Mouse (Mus musculus) myocyte (in vitro differentiated cells): ENCODE measurements around the gene Bcl3. TPM values are rescaled to one million over a fixed set of nuclear protein-coding genes. Genes with fewer than 3 reads are reported as not detected.
A peak's percentile ranks its signal among the peaks of the same experiment; 100 is the strongest.

Experiments used
- H3K27me3 ChIP-seq: one replicate; pipeline ENCODE4 v1.6.1; 2011; ENCODE audit not compliant: control insufficient read depth, insufficient read depth, insufficient read length
- H3K36me3 ChIP-seq: one replicate; pipeline ENCODE4 v1.6.1; 2011; ENCODE audit not compliant: control insufficient read depth, insufficient read depth
- H3K4me2 ChIP-seq: one replicate; pipeline ENCODE4 v1.6.1; 2011; ENCODE audit warnings: low read depth, control low read depth
- H3K4me3 ChIP-seq: one replicate; pipeline ENCODE4 v1.5.1; 2011; ENCODE audit warnings: mild to moderate bottlenecking, control low read depth, moderate library complexity
- H3K79me2 ChIP-seq: one replicate; pipeline ENCODE4 v1.6.1; 2011; ENCODE audit not compliant: control insufficient read depth, insufficient read depth
- H3ac ChIP-seq: one replicate; pipeline ENCODE4 v1.6.1; 2011; ENCODE audit not compliant: control insufficient read depth, insufficient read length
- CEBPB ChIP-seq: IDR thresholded peaks from 2 replicates; pipeline ENCODE4 v1.6.1; 2011; ENCODE audit warnings: mild to moderate bottlenecking, moderate library complexity; ENCODE audit not compliant: poor library complexity, insufficient read depth, severe bottlenecking
- E2F4 ChIP-seq: IDR thresholded peaks from one replicate; pipeline ENCODE4 v1.6.1; 2011; ENCODE audit warnings: mild to moderate bottlenecking, control low read depth, moderate library complexity; ENCODE audit not compliant: insufficient read depth
- MAX ChIP-seq: IDR thresholded peaks from one replicate; pipeline ENCODE4 v1.6.1; 2011; ENCODE audit warnings: low read depth, mild to moderate bottlenecking, control low read depth
- MYOD1 ChIP-seq, 3 experiments: IDR thresholded peaks; one replicate each; pipeline ENCODE4 v1.6.1; 2011; ENCODE audit warnings: control low read depth in 2 of 3, low read depth in 2 of 3, mild to moderate bottlenecking in 2 of 3, moderate library complexity in 1 of 3; ENCODE audit not compliant: insufficient read length in 2 of 3, control insufficient read depth in 1 of 3
- MYOG ChIP-seq, 3 experiments: IDR thresholded peaks; one replicate each; pipeline ENCODE4 v1.6.1; 2011; ENCODE audit warnings: control low read depth in 2 of 3, low read depth in 2 of 3, mild to moderate bottlenecking in 2 of 3; ENCODE audit not compliant: insufficient read length in 2 of 3, control insufficient read depth in 1 of 3, insufficient read depth in 1 of 3
- POLR2A ChIP-seq: IDR thresholded peaks from one replicate; pipeline ENCODE4 v1.6.1; 2011; ENCODE audit warnings: low read depth, mild to moderate bottlenecking, control low read depth, moderate library complexity; ENCODE audit not compliant: insufficient read length
- POLR2AphosphoS2 ChIP-seq: IDR thresholded peaks from one replicate; pipeline ENCODE4 v1.6.1; 2011; ENCODE audit warnings: low read depth, control low read depth; ENCODE audit not compliant: insufficient read length
- REST ChIP-seq: IDR thresholded peaks from one replicate; pipeline ENCODE4 v1.6.1; 2011; ENCODE audit warnings: mild to moderate bottlenecking, control low read depth, moderate library complexity; ENCODE audit not compliant: insufficient read depth, insufficient read length
- SRF ChIP-seq: IDR thresholded peaks from one replicate; pipeline ENCODE4 v1.6.1; 2011; ENCODE audit warnings: low read depth; ENCODE audit not compliant: control insufficient read depth, insufficient read length
- TCF12 ChIP-seq: IDR thresholded peaks from one replicate; pipeline ENCODE4 v1.6.1; 2011; ENCODE audit warnings: mild to moderate bottlenecking, control low read depth; ENCODE audit not compliant: poor library complexity, insufficient read depth, severe bottlenecking
- TCF3 ChIP-seq: IDR thresholded peaks from one replicate; pipeline ENCODE4 v1.6.1; 2011; ENCODE audit warnings: low read depth, control low read depth; ENCODE audit not compliant: insufficient read length
- USF1 ChIP-seq: IDR thresholded peaks from one replicate; pipeline ENCODE4 v1.6.1; 2011; ENCODE audit warnings: low read depth, mild to moderate bottlenecking, control low read depth, moderate library complexity
- polyA plus RNA-seq: library from polyadenylated mRNA; unstranded; fragments of >200 nt; fragmentation: generic; extraction: Trizol; gene quantifications from one replicate; pipeline ENCODE4 v1.2.1, GENCODE M21; 2012; ENCODE audit warnings: missing spikeins

The Bcl3 gene
- polyA plus RNA-seq, 1 experiment: 19.2 TPM

GRCm38 (mm10) chr7:19820347-19821048 lies 2.1 kb downstream of the Bcl3 start:
- peak overlapping the region; percentile 26 for H3K4me3 ChIP-seq
- no peak for TF ChIP-seq POLR2A
- TF ChIP-seq POLR2AphosphoS2: no peak
- TF ChIP-seq MYOG (IDR thresholded peaks at IDR 0.05; ENCODE audit: control insufficient read depth in 1 of 3, insufficient read depth in 1 of 3, insufficient read length in 2 of 3, low read depth in 2 of 3): no peak
- no peak for TF ChIP-seq USF1
- no peak for TF ChIP-seq MYOD1 (IDR thresholded peaks at IDR 0.05; ENCODE audit: control insufficient read depth in 1 of 3, insufficient read length in 2 of 3, low read depth in 2 of 3)

GRCm38 (mm10) chr7:19818875-19819274 lies 3.7 kb downstream of the Bcl3 start:
- no peak for TF ChIP-seq REST
- TF ChIP-seq POLR2AphosphoS2: no peak
- TF ChIP-seq CEBPB: no peak
- no peak for TF ChIP-seq E2F4
- TF ChIP-seq USF1: no peak
- no peak for TF ChIP-seq MYOD1 (IDR thresholded peaks at IDR 0.05; ENCODE audit: control insufficient read depth in 1 of 3, insufficient read length in 2 of 3, low read depth in 2 of 3)
- H3ac ChIP-seq: no peak overlapping the region
- H3K36me3 ChIP-seq: no peaks in the 10 kb centered on the region
- peak overlapping the region; percentile 92 for H3K4me2 ChIP-seq
- no peaks in the 10 kb centered on the region for H3K27me3 ChIP-seq
- peaks cover 12% of the 10 kb centered on the region for H3K79me2 ChIP-seq
- no peak overlapping the region for H3K4me3 ChIP-seq

More at GRCm38 (mm10) chr7:19820347-19821048, 2.1 kb downstream of the Bcl3 start:
- Histone ChIP-seq H3ac (no peak overlapping the region), H3K36me3 (no peaks in the 10 kb centered on the region), H3K79me2 (peaks cover 12% of the 10 kb centered on the region), H3K27me3 (no peaks in the 10 kb centered on the region), H3K4me2 (peak overlapping the region; percentile 30)

- Histone ChIP-seq H3ac (no peak overlapping the region), H3K79me2 (peaks cover 12% of the 10 kb centered on the region), H3K27me3 (no peaks in the 10 kb centered on the region), H3K36me3 (no peaks in the 10 kb centered on the region), H3K4me2 (peak overlapping the region; percentile 92), H3K4me3 (no peak overlapping the region)
- TF ChIP-seq E2F4: no peak
- TF ChIP-seq POLR2A: no peak
- no peak for TF ChIP-seq SRF
- TF ChIP-seq MAX: no peak
- TF ChIP-seq MYOG (IDR thresholded peaks at IDR 0.05; ENCODE audit: control insufficient read depth in 1 of 3, insufficient read depth in 1 of 3, insufficient read length in 2 of 3, low read depth in 2 of 3): peak in 1 of 3 experiments; percentile 40
- TF ChIP-seq MYOD1 (IDR thresholded peaks at IDR 0.05; ENCODE audit: control insufficient read depth in 1 of 3, insufficient read length in 2 of 3, low read depth in 2 of 3): peak in 1 of 3 experiments; percentile 20
- TF ChIP-seq REST: no peak
- peak; percentile 89 for TF ChIP-seq CEBPB
- peak; percentile 62 for TF ChIP-seq POLR2AphosphoS2
- TF ChIP-seq TCF3: no peak
- no peak for TF ChIP-seq TCF12
- no peak for TF ChIP-seq USF1
Observed at GRCm38 (mm10) chr7:19818440-19818839, 4.1 kb downstream of the Bcl3 start.

GRCm38 (mm10) chr7:19817382-19818105 lies 5.0 kb downstream of the Bcl3 start:
- no peak overlapping the region for H3ac ChIP-seq
- no peaks in the 10 kb centered on the region for H3K27me3 ChIP-seq
- H3K4me3 ChIP-seq: peak overlapping the region; percentile 56
- H3K4me2 ChIP-seq: peak overlapping the region; percentile 92
- no peaks in the 10 kb centered on the region for H3K36me3 ChIP-seq
- peaks cover 12% of the 10 kb centered on the region for H3K79me2 ChIP-seq
- TF ChIP-seq TCF12 (peak; percentile 97), SRF (peak; percentile 12), E2F4 (no peak), MYOD1 (IDR thresholded peaks at IDR 0.05; ENCODE audit: control insufficient read depth in 1 of 3, insufficient read length in 2 of 3, low read depth in 2 of 3) (peak; percentile 75 to 98 (median 97)), CEBPB (no peak), POLR2AphosphoS2 (peak; percentile 19), REST (no peak), MYOG (IDR thresholded peaks at IDR 0.05; ENCODE audit: control insufficient read depth in 1 of 3, insufficient read depth in 1 of 3, insufficient read length in 2 of 3, low read depth in 2 of 3) (peak; percentile 98 to 99 (median 98)), MAX (no peak), POLR2A (peak; percentile 49), TCF3 (peak; percentile 88), USF1 (no peak)
